Mouse (Mus musculus): ENCODE measurements around the gene Hs3st3a1.

- TF ChIP-seq CTCF (IDR thresholded peaks at IDR 0.05; ENCODE audit: extremely low read depth, insufficient read depth, low read length): no peak
- no peak for TF ChIP-seq POLR2A (IDR thresholded peaks at IDR 0.05; ENCODE audit: extremely low read depth, insufficient read depth, low read length)
These were observed 60.8 kb downstream of the Hs3st3a1 start for GRCm38 (mm10) chr11:64495935-64496334.
